Mouse (Mus musculus) layer of hippocampus, adult 2 months (tissue): Measurements from ENCODE around the gene Dock2. TPM values are rescaled to one million over a fixed set of nuclear protein-coding genes. Genes with fewer than 3 reads are reported as not detected.

ENCODE experiments used
- DNase-seq, 2 experiments: peaks; one replicate each; pipeline ENCODE4 v3.0.0; 2022; ENCODE audit warnings: low spot score in 2 of 2
- H3K27ac ChIP-seq: fragments of 200-600 bp; 2 replicates; pipeline ENCODE4 v1.8.1; 2022
- H3K4me3 ChIP-seq: fragments of 200-600 bp; 2 replicates; pipeline ENCODE4 v1.8.1; 2022; ENCODE audit warnings: mild to moderate bottlenecking
- CTCF ChIP-seq: fragments of 200-600 bp; conservative IDR thresholded peaks from 2 replicates; pipeline ENCODE4 v1.8.1; 2022; ENCODE audit warnings: antibody characterized with exemption, mild to moderate bottlenecking, moderate library complexity
- total RNA-seq, 2 experiments: library from RNA; stranded (reverse); gene quantifications; 2 replicates each; pipeline ENCODE4 v1.2.3; 2021

Dock2 gene
- total RNA-seq, 2 experiments from 2014 or later: 3.1 to 3.4 TPM

DNA sequence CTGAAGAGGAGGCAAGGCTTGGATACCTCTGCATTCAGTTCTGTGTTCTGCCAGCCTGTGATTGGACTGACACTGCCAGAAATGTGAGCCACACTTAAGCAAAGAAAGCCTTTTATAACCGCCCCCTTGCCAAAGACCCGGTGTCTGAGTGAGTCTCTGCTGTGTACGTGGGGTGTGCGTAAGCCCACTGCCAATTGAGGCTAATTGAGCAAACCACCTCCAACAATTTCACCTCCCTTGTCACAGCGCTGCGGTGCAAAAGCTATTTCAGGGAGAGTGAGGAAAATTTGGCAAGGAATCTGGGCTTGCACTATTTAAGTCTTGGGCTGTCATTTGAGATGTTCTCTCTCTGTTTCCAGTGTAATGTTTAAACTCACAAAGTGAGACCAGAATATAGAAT is 362.6 kb downstream of the Dock2 start:
- Histone ChIP-seq H3K4me3 (no peak overlapping the region), H3K27ac (no peak overlapping the region)
- TF ChIP-seq CTCF: no peak
- no peak for DNase-seq

DNA sequence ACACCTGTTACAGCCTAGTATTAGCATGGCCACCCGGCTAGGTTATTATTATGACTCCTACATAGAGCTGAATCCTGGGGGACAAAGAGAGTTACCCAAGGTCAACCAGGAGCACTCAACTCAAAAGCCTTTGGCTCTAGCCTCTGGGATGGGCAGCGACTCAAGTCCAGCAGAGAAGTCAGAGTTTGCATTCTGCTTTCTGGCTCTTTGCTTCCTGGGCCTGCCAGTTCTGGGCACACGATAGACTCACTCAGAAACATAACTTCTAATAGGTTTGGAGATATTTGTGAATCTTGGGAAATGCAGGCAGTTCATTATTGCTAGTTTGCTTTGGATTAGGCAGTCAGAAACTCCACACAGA is 367.1 kb downstream of the Dock2 start:
- no peak for DNase-seq
- Histone ChIP-seq H3K4me3 (no peak overlapping the region), H3K27ac (no peak overlapping the region)
- TF ChIP-seq CTCF: no peak

DNA sequence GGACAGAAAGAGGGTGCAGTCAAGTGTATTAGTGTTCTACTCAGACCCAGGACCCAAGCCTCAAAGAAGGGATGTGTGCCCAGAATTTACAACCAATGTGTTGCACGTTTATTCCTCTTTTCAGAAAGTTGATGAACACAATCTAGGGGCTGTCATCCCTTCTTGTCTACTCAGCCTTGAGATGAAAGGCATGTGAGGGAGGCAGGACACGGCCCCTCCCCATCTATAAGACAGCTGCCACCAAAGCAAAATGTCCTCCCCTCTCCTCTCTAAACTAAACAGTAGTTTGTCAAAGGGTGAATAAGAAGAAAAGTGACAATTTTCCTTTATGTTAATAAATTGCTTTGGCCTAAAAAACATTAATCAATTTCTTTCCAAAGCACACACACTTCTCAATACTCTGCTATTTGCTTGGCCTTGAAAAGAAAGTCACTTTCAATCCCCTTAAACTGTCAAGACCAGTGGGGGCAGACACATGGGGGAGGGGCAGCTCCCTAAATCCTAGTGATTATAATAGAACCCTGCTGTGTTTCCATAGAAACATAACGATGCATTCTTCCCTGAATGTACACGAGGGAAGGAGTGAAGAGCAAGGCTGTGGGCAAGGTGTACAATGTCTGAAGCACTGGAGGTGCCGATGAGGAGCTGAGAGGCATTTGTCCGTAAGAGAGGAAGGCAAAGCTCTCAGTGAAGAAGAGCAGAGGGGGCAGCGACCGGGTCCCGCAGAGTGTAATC is 367.6 kb downstream of the Dock2 start:
- H3K27ac ChIP-seq: no peak overlapping the region
- TF ChIP-seq CTCF: no peak
- DNase-seq: no peak
- no peak overlapping the region for H3K4me3 ChIP-seq

DNA sequence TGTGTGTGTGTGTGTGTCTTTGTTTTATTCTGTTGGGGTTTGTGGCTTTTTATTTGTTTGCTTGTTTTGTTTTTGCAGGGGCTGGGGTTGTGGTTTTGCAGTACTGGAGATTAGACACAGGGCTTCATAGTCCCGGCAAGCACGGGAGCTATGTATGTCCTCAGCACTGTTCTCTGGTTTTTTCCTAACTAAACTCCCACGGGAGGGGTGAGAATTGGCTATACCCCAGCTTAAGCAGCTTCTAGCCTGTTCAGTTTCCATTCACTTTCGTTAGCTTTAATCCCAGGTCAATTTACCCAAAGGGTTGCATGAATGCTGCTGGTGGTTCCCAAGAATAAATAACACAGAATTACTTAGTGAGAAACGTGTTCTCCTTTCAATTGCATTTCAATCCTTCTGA is 376.8 kb downstream of the Dock2 start:
- Histone ChIP-seq H3K27ac (no peak overlapping the region), H3K4me3 (no peak overlapping the region)
- TF ChIP-seq CTCF: no peak
- DNase-seq: no peak

DNA sequence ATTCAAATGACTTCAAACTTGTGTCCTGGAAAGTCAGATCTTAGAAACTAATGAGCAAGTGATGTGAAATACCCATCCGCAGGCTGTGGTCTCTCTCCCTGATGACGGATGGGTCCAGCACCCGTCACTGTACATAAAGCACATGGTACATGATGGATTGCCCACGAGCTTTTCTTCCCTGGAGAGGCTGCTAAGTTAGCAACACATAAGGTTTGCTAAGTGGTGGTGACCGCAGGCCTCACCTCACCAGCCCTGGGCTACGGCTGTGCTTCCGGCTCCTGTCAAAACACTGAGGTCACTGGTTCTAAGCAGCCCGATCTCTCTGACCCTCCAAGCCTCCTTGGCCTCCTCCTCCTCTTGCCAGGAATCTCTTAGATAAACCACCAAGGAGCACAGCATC is 377.4 kb downstream of the Dock2 start:
- no peak for DNase-seq
- H3K4me3 ChIP-seq: no peak overlapping the region
- no peak for TF ChIP-seq CTCF
- H3K27ac ChIP-seq: no peak overlapping the region

DNA sequence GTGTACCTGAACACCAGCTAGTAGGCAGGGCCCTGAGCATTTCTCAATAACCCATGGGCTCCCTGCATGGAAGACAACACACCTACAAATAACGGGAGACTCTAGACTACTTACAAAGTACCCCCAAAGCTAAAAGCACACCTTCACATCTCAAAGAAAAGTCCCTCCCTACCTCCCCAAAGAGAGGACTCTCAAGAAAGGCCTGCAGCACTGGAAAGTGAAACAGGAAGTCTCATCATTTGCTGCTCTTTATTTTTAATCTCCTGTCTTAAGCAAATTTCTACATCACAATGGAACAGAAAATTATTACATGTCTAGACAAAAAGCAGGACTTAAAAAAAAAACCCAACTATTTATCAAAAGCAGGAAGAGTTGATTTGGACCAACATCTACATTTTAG is 378.4 kb downstream of the Dock2 start:
- DNase-seq: no peak
- TF ChIP-seq CTCF: no peak
- Histone ChIP-seq H3K27ac (no peak overlapping the region), H3K4me3 (no peak overlapping the region)

DNA sequence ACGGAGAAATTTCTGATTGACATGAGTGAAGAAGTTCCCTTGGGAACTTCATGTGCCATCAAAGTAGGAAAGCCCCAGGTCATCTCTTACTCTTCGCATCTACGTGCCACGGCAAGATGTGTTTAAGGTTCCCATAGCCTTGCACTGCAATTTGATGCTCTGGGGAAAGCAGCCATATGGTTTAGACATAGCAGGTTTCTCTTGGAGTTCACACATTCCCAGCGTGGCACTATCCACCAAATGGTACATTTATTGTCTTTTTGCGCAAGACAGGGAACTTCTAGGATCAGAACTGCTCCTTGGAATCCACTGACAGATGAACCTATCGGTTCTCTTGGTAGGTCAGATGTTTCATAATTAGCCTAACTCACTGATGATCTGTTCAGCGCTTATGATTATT is 382.3 kb downstream of the Dock2 start:
- H3K27ac ChIP-seq: no peak overlapping the region
- no peak for DNase-seq
- TF ChIP-seq CTCF: no peak
- no peak overlapping the region for H3K4me3 ChIP-seq

DNA sequence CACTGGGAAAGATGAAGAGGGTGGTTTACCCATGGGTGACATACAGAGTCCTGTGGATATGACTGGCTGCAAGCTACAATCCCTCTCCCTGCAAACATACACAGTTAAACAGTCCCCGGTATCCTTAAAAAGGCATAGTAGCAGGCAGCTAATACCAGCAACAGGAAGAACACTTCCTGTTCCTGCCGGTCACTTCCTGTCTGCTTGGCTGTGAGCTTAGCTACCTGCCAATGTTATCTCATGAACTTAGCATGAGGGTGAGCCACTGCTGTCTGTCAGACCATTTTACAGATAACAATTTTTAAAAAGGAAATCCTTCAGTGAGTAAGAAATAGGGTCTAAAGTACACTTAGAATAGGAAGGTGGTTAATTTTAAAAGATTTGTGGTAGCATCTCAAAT is 385.1 kb downstream of the Dock2 start:
- TF ChIP-seq CTCF: no peak
- Histone ChIP-seq H3K4me3 (no peak overlapping the region), H3K27ac (no peak overlapping the region)
- no peak for DNase-seq

DNA sequence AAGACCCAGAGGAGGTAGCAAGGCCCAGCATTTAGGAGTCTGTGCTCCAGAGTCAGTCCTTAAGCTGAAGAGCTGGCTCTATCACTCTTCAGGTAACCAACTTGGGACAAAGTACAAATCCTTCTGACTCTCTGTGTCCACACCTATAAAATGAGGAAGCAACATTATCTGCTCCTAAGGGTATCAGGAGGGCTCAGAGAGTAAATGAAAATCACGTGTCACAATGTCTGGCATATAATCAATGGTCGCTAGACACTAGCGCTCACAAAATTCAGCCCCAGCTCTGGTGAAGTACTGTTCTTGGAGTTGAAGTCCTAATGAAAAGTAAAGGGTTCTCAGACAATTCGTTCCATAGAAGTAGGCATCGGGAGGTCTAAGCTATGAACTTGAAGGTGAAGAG is 386.0 kb downstream of the Dock2 start:
- no peak for DNase-seq
- TF ChIP-seq CTCF: no peak
- H3K4me3 ChIP-seq: no peak overlapping the region
- no peak overlapping the region for H3K27ac ChIP-seq

DNA sequence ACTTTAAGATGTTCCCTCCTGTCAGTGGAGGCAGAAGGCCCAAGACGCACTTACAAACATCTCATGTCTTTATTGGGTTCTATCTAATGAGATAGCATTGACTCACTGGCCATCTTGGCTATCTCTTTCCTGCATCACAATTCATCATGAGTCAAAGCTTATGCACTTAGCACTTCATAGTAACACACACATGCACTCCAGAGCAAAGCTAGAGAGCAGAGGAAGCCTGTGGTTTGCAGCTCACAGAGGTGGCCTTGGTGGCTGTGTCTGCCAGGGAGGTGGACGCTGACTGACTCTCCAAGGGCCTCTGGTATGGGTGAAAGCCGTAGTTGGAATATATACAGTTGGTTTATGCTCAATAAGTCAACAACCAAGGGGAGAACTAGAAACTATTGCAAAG is 387.9 kb downstream of the Dock2 start:
- no peak for TF ChIP-seq CTCF
- DNase-seq: no peak
- Histone ChIP-seq H3K27ac (no peak overlapping the region), H3K4me3 (no peak overlapping the region)

DNA sequence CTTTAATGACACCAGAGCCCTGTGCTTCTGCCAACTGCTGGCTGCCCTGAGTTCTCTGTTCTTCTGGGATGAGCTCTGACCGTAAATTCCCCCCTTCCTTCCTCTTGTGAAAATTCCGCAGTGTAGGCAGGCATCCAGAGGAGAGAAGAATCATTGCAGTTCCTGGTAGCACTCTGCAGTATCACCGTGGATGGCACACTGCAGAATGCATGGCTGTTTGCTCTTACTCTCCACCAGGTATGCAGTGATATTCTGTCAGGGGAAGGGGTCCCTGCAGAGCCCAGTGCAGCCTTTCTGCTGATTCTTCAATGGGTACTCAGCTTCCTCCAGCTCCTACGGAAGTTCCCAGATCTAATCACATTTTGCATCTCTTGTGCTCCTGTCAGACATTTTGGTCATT is 391.6 kb downstream of the Dock2 start:
- Histone ChIP-seq H3K4me3 (no peak overlapping the region), H3K27ac (no peak overlapping the region)
- no peak for DNase-seq
- TF ChIP-seq CTCF: no peak

DNA sequence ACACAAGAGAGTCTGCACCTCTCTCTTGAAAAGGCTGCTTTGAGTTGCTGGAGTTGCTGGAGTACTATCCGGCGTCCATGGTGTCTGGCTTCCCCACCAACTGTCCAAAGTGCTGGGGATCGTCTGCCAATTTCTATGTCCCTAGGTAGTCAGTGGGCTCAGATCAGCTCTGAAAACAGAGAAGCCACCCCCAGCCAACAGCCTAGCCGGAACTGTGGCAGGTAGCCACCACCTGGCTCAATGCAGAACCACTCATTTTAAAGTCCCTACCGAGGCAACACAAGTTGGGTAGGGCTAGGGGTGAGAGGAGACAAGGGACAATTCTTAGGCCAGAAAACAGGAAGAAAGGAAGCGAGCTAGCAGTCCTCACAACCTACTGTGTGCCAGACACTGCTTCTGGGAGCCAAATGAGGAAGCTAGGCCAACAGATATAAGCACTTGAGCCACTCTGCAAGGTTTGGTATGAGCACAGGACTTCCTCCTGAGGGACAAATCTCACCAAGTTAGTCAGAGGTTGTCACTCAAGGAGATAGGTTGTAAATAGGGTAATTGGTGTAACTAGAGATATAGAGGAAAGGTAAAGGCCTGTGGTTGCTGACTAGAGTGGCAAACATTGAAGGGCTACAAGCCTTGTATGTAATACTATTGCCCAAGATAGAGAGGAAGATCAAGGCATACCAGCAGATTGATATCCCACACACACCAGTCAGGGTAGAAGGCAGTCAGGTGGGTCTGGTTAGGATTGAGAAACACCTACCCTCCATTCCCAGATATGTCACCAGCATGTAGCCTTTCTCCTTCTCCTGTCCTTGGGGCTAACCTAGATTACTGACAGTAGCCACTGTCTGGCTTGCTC is 394.2 kb downstream of the Dock2 start:
- no peak for TF ChIP-seq CTCF
- Histone ChIP-seq H3K27ac (no peak overlapping the region), H3K4me3 (no peak overlapping the region)
- no peak for DNase-seq

DNA sequence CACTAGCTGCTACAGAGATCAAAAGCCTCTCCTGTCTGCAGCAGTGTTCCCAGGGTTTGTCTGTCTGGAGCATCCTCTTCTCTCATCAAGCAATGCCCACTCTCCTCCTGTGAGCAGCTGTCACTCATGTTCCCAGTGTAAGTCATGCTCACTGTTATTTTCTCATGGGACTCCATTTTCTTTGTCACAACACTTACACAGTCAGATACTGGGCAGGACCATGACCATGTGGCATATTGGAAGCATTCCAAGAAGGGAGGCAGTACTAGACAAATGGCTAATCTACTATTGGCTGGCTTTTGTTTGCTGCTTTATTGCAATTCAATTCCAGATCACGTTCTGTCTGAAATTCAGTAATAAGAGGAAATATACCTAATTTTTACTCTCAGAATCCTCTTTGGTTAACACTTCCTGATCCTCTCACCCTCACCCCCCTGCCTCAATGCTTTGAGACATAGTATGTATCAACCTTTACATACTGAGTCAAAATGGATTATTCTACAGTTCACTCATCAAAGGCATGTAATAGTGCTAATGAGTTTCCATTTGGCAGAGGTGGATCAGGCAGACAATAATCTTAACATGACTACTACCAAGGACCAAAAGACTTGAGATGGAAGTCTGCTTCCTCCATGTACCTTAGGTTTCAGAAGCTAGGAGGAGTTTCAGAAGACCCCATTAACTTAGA is 398.5 kb downstream of the Dock2 start:
- Histone ChIP-seq H3K27ac (no peak overlapping the region), H3K4me3 (no peak overlapping the region)
- peak in 1 of 2 experiments; percentile 19 for DNase-seq
- no peak for TF ChIP-seq CTCF
